Mouse (Mus musculus) lung, postnatal 10 days (tissue): ENCODE results near the gene Pde8b.
A peak's percentile ranks its signal among the peaks of the same experiment; 100 is the strongest.

Source experiments
- DNase-seq: peaks from one replicate; pipeline ENCODE4 v3.0.0; 2021

Gene Pde8b

GRCm38 (mm10) chr13:95131848-95132247 lies 118.3 kb downstream of the Pde8b start:
- DNase-seq: no peak

- DNase-seq: no peak
Observed at GRCm38 (mm10) chr13:95131041-95131440, 119.1 kb downstream of the Pde8b start.

- no peak for DNase-seq
Observed at GRCm38 (mm10) chr13:95127288-95127687, 122.8 kb downstream of the Pde8b start.

- no peak for DNase-seq
Observed at GRCm38 (mm10) chr13:95126801-95127200, 123.3 kb downstream of the Pde8b start.

- DNase-seq: no peak
Observed at GRCm38 (mm10) chr13:95125546-95126215, 124.5 kb downstream of the Pde8b start.

- no peak for DNase-seq
Observed at GRCm38 (mm10) chr13:95120570-95120969, 129.6 kb downstream of the Pde8b start.

GRCm38 (mm10) chr13:95113763-95114162 lies 136.4 kb downstream of the Pde8b start:
- peak; percentile 36 for DNase-seq

- no peak for DNase-seq
Observed at GRCm38 (mm10) chr13:95109555-95109954, 140.6 kb downstream of the Pde8b start.

- no peak for DNase-seq
Observed at GRCm38 (mm10) chr13:95108035-95108434, 142.1 kb downstream of the Pde8b start.

GRCm38 (mm10) chr13:95104865-95105264 lies 145.3 kb downstream of the Pde8b start:
- no peak for DNase-seq

GRCm38 (mm10) chr13:95102985-95103590 lies 147.0 kb downstream of the Pde8b start:
- DNase-seq: no peak

- no peak for DNase-seq
Observed at GRCm38 (mm10) chr13:95101315-95101714, 148.8 kb downstream of the Pde8b start.

GRCm38 (mm10) chr13:95098931-95099720 lies 151.0 kb downstream of the Pde8b start:
- DNase-seq: no peak

GRCm38 (mm10) chr13:95096646-95097045 lies 153.5 kb downstream of the Pde8b start:
- peak; percentile 43 for DNase-seq

GRCm38 (mm10) chr13:95095860-95096259 lies 154.3 kb downstream of the Pde8b start:
- no peak for DNase-seq

GRCm38 (mm10) chr13:95091546-95092445 lies 158.3 kb downstream of the Pde8b start:
- no peak for DNase-seq

- no peak for DNase-seq
Observed at GRCm38 (mm10) chr13:95087358-95087787, 162.8 kb downstream of the Pde8b start.

GRCm38 (mm10) chr13:95086033-95086432 lies 164.1 kb downstream of the Pde8b start:
- no peak for DNase-seq

GRCm38 (mm10) chr13:95082611-95083010 lies 167.5 kb downstream of the Pde8b start:
- no peak for DNase-seq

GRCm38 (mm10) chr13:95081082-95081481 lies 169.1 kb downstream of the Pde8b start:
- DNase-seq: no peak

- DNase-seq: no peak
Observed at GRCm38 (mm10) chr13:95078492-95078891, 171.6 kb downstream of the Pde8b start.

GRCm38 (mm10) chr13:95077688-95078087 lies 172.4 kb downstream of the Pde8b start:
- DNase-seq: no peak

GRCm38 (mm10) chr13:95076142-95076541 lies 174.0 kb downstream of the Pde8b start:
- no peak for DNase-seq
